7 mouse cellular contexts compared by ENCODE assay signal in the genomic region with DNA sequence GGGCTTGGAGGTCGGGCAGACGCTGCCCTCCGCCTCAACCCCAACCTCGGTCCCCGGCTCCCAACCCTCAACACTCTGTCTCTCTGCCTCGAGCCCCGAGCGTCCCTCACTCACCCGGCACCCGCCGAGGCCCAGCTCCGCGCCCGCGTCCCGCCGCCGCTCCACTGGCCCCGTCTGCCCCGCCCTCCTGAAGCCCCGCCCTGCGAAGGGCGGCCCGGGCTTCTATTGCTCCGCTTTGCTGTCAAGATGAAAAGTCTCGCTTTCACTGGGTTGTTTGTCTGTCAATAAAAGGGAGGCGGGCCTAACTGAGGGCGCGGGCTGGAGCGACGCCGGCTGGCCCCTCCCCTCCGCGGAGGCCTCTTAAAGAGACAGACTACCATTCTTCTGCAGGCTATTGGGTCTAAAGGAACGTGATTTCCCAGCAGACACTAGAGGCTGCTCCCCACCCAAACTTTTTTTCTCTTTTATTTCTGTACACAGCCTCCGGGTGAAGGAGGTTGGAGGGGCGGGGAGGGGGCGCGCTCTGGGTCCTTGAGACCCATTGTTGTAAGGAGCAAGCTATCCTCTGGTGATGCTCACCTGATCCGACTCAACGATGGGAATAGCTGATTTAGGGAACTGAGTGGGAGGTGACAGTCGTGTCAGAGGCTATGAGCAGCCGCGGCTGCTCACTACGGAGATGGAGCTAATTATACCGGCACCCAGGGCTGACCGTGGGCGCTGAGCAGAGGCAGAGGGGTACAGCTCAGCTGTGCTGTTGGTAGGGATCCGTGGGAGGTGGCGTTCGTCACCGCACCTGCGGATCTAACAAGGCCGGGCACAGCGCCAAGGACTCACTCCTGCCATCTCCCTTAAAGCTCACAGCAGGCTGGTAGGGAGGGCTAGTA. TPM values are rescaled to one million over a fixed set of nuclear protein-coding genes. Genes with fewer than 3 reads are reported as not detected.
DNase-seq lines count a peak whose midpoint lies in the region; ATAC-seq lines count a peak whose summit lies in the region.

Gene Elmo2, minus strand, starts transcription at position 176 of the 887 bp plus-strand sequence.

- WGBS in intestine, embryonic 16.5 days = under 1% methylated on average over 55 of the region's 55 CpGs
- WGBS in midbrain, embryonic 11.5 days = under 1% methylated on average over 55 of the region's 55 CpGs

- H3K4me2 ChIP-seq in intestine, embryonic 16.5 days (ENCODE audit: low read depth, low read length) = peak within 1 kb of the TSS; percentile 89
- peak within 1 kb of the TSS; percentile 89 for H3K4me2 ChIP-seq in midbrain, embryonic 11.5 days

- H3K4me1 ChIP-seq in intestine, embryonic 16.5 days (ENCODE audit: control insufficient read depth, insufficient read depth, low read length) = peaks cover 40% of the 10 kb centered on the region
- peaks cover 40% of the 10 kb centered on the region for H3K4me1 ChIP-seq in midbrain, embryonic 11.5 days (ENCODE audit: control insufficient read depth, insufficient read depth, low read length)

- no peaks in the 10 kb centered on the region for H3K9me3 ChIP-seq in intestine, embryonic 16.5 days (ENCODE audit: control insufficient read depth, low read length)
- H3K9me3 ChIP-seq in midbrain, embryonic 11.5 days (ENCODE audit: control insufficient read depth, low read length) = no peaks in the 10 kb centered on the region

- peak; percentile 96 for ATAC-seq in intestine, embryonic 16.5 days
- peak; percentile 98 for ATAC-seq in midbrain, embryonic 11.5 days (ENCODE audit: low FRiP score)

- intact Hi-C loops in left cerebral cortex, postnatal 36 days (cut with DNase I) = loop anchor here (2.0 kb wide), 1 partner anchor 38 kb away; no protein-coding TSS in a partner anchor

- peak; percentile 96 for DNase-seq in adrenal gland, adult 8-10 months
- peak; percentile 98 for DNase-seq in embryo, embryonic 9.5 days (ENCODE audit: extremely low spot score)
- DNase-seq in gastrocnemius, postnatal 4 days (ENCODE audit: low spot score in 2 of 2) = peak; percentile 90 to 94
- peak; percentile 97 to 98 for DNase-seq in left cerebral cortex, postnatal 36 days (ENCODE audit: low spot score in 2 of 2)
- peak; percentile 100 for DNase-seq in midbrain, embryonic 11.5 days (ENCODE audit: low spot score, missing footprints)
- DNase-seq in skeletal muscle tissue, adult 2 months (ENCODE audit: low read depth, low spot score) = peak; percentile 94

- H3K27me3 ChIP-seq in intestine, embryonic 16.5 days (replicated peaks; ENCODE audit: control insufficient read depth, insufficient read depth, low read length) = no peaks in the 10 kb centered on the region
- H3K27me3 ChIP-seq in midbrain, embryonic 11.5 days (ENCODE audit: control insufficient read depth, insufficient read depth, low read length) = no peaks in the 10 kb centered on the region; the same call in 1 of the 2 replicates

- peak within 1 kb of the TSS; percentile 64 for H3K27ac ChIP-seq in intestine, embryonic 16.5 days (ENCODE audit: low read length)
- peak within 1 kb of the TSS; percentile 42; the same call in 1 of the 2 replicates for H3K27ac ChIP-seq in midbrain, embryonic 11.5 days (ENCODE audit: low read depth, low read length)

- H3K36me3 ChIP-seq in intestine, embryonic 16.5 days (ENCODE audit: control insufficient read depth, insufficient read depth, low read length) = no peaks in the 10 kb centered on the region
- H3K36me3 ChIP-seq in midbrain, embryonic 11.5 days (ENCODE audit: control insufficient read depth, insufficient read depth, low read length) = no peaks in the 10 kb centered on the region

- H3K9ac ChIP-seq in intestine, embryonic 16.5 days (ENCODE audit: low read depth, low read length) = peak within 1 kb of the TSS; percentile 93
- peak within 1 kb of the TSS; percentile 91 for H3K9ac ChIP-seq in midbrain, embryonic 11.5 days (ENCODE audit: low read length)

- H3K4me3 ChIP-seq in intestine, embryonic 16.5 days (ENCODE audit: low read length) = peak within 1 kb of the TSS; percentile 89
- peak within 1 kb of the TSS; percentile 87 for H3K4me3 ChIP-seq in midbrain, embryonic 11.5 days (ENCODE audit: low read depth, low read length)

RNA-seq across cellular contexts. Expression of gene Elmo2, which starts in this region (rescaled TPM):
- 10 to 100 TPM; 22.8 to 36.2 (median 31.4) TPM for total RNA-seq in adrenal gland, adult 8-10 months (2022)
- total RNA-seq in gastrocnemius, postnatal 4 days (2021) = 10 to 100 TPM; 27.1 to 36.9 TPM
- polyA plus RNA-seq in intestine, embryonic 16.5 days (2015; fragmentation: Nextera tagmentation; extraction: Ambion mirVana) = 63.5 and 67.2 TPM in 2 replicates
- total RNA-seq in left cerebral cortex, postnatal 36 days (2021) = 100 to 1,000 TPM; 160 to 161 TPM
- 79.9 and 83.1 TPM in 2 replicates for polyA plus RNA-seq in midbrain, embryonic 11.5 days (2014; fragmentation: Nextera tagmentation; extraction: Ambion mirVana)

Comparison
In these comparisons a context has a peak if more than half of its experiments do, and no peak if none do; other contexts are left out.
1. Peak in every context shown above with its lines: DNase-seq, ATAC-seq, H3K4me3 ChIP-seq and H3K27ac ChIP-seq.
2. RNA of gene Elmo2 (total RNA-seq): 160 to 161 TPM in left cerebral cortex, postnatal 36 days; 27.1 to 36.9 TPM in gastrocnemius, postnatal 4 days and 22.8 to 36.2 TPM in adrenal gland, adult 8-10 months; every median in the first group is over 4 times any median in the second.